Mouse (Mus musculus) neural tube, embryonic 15.5 days (tissue): Measurements from ENCODE around the gene Treml4. TPM values are rescaled to one million over a fixed set of nuclear protein-coding genes. Genes with fewer than 3 reads are reported as not detected.
"Not testable (repeated sequence)": the region's sequence is repeated elsewhere in the genome, so short reads cannot be mapped to it uniquely, and the experiment has no call there.

Source experiments
- ATAC-seq: fragments of 200-750 bp; cut with Nextera tagmentation; 2 replicates; pipeline ENCODE4 v1.8.0; 2017; ENCODE audit warnings: mild to moderate bottlenecking, moderate TSS enrichment, moderate library complexity; ENCODE audit not compliant: low FRiP score
- H3K27ac ChIP-seq: fragments of 300-500 bp; sonication (generic); replicated peaks from 2 replicates; pipeline ENCODE4 v1.5.1; 2015; ENCODE audit warnings: mild to moderate bottlenecking, inconsistent platforms
- H3K27me3 ChIP-seq: fragments of 300-500 bp; sonication (generic); replicated peaks from 2 replicates; pipeline ENCODE4 v1.6.1; 2015; ENCODE audit warnings: inconsistent platforms
- H3K36me3 ChIP-seq: fragments of 300-500 bp; sonication (generic); 2 replicates; pipeline ENCODE4 v1.6.1; 2015; ENCODE audit warnings: inconsistent platforms
- H3K4me1 ChIP-seq: fragments of 300-500 bp; sonication (generic); 2 replicates; pipeline ENCODE4 v1.6.1; 2015; ENCODE audit warnings: inconsistent platforms
- H3K4me2 ChIP-seq: fragments of 300-500 bp; sonication (generic); 2 replicates; pipeline ENCODE4 v1.6.1; 2015; ENCODE audit warnings: inconsistent platforms, mild to moderate bottlenecking, moderate library complexity
- H3K4me3 ChIP-seq: fragments of 300-500 bp; sonication (generic); replicated peaks from 2 replicates; pipeline ENCODE4 v1.5.1; 2015; ENCODE audit warnings: mild to moderate bottlenecking, inconsistent platforms
- H3K9ac ChIP-seq: fragments of 300-500 bp; sonication (generic); replicated peaks from 2 replicates; pipeline ENCODE4 v1.6.1; 2015; ENCODE audit warnings: mild to moderate bottlenecking, inconsistent platforms
- H3K9me3 ChIP-seq: fragments of 300-500 bp; sonication (generic); replicated peaks from 2 replicates; pipeline ENCODE4 v1.6.1; 2016; ENCODE audit warnings: inconsistent platforms
- WGBS: fragments of 180-500 bp; shearing (Covaris S2); methylation state at CpG from one replicate; pipeline ENCODE4 v1.1.7; 2015; ENCODE audit warnings: mixed read lengths; 5-methylcytosine and 5-hydroxymethylcytosine counted together
- polyA plus RNA-seq: library from polyadenylated mRNA; unstranded; fragments of >200 nt; fragmentation: Nextera tagmentation; extraction: Ambion mirVana; gene quantifications from 2 replicates; pipeline ENCODE4 v1.2.1, GENCODE M21; 2015

Treml4 gene
- polyA plus RNA-seq, 1 experiment from 2014 or later: not detected

DNA sequence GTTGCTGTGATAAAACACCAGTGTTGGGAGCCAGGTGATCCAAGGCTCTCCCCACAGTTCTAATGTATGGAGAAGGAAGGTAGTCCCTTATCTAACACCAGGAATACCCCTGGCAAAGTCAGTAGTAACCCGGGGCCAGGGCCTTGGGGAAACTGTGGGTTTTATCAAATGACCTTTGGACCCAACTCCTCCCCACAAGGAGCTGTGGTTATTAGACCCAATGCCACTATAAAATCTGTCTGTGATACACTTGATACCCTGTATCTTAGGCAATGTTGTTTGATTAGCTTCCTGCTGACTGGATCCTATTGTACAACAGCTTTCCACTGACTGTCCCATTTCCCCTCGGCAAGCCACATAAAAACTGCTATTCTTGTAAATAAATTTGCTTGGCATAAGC, 48.0 kb downstream of the Treml4 start:
- WGBS: 75% methylated on average over 2 of the region's 2 CpGs
- Histone ChIP-seq H3K27ac (no peak overlapping the region), H3K4me3 (no peak overlapping the region), H3K9me3 (no peaks in the 10 kb centered on the region), H3K4me1 (no peaks in the 10 kb centered on the region), H3K4me2 (no peak overlapping the region), H3K27me3 (no peaks in the 10 kb centered on the region), H3K36me3 (no peaks in the 10 kb centered on the region), H3K9ac (no peak overlapping the region)
- no peak for ATAC-seq

DNA sequence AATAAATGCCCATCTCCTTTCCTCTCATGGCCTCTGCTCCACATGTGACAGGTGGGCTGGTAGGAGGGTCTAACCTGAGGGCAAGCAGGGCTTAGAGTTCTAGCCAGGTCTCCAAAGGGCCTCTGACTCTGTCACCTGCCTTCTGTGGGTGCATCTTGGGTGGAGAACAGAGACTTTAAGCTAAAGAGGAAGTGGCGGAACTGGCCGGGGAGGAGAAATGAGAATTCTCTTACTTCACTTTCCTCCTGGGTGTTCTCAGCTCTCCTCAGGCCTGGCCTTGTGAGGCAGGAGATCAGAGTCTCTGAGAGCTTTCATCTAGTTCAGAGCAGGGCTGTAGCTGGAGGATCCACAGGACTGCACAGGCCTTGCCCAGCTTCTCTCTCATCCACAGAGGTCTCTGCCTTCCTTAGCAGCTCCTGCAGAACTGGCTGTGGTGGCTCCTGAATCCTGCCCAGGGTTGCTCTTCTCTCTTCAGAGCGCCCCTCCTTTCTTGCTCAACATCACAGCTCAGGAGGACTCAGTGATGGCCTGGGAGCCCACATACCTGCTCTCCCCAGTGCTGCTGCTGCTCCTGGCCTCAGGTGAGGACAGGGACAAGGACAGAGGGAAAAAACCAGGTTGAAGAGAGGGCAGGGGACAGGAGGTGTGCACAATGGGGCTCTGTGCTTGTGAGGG, 51.9 kb downstream of the Treml4 start, which contains the start of gene B430306N03Rik:
TSS of gene B430306N03Rik (plus strand) at position 237 of the 675 bp plus-strand sequence.
- H3K27me3 ChIP-seq, ATAC-seq, H3K36me3 ChIP-seq, H3K4me1 ChIP-seq, H3K9ac ChIP-seq, H3K27ac ChIP-seq, H3K4me2 ChIP-seq, H3K9me3 ChIP-seq, H3K4me3 ChIP-seq: not testable (repeated sequence)
- WGBS: 92% methylated on average over 3 of the region's 3 CpGs

DNA sequence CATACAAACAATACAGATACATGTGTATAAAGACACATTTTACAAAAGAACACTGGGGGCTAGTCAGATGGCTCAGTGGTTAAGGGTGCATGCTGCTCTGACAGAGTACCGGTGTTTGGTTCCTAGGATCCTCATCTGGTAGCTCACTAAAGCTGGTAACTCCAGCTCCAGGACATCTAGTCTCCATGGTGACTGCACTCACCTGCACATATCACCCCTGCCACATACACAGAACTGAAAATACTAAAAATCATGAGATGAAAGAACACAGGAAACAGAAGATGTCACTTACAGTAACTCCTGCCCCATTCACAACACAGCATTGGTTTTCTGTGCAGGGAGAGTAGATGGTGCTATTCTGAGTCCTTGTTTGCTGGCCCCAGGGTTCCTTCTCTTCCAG, 54.6 kb downstream of the Treml4 start:
- no peak for ATAC-seq
- no peaks in the 10 kb centered on the region for H3K27me3 ChIP-seq
- H3K9me3 ChIP-seq: no peaks in the 10 kb centered on the region
- 88% methylated on average over 1 of the region's 1 CpGs for WGBS
- H3K27ac ChIP-seq: no peak overlapping the region
- no peaks in the 10 kb centered on the region for H3K36me3 ChIP-seq
- no peaks in the 10 kb centered on the region for H3K4me1 ChIP-seq
- no peak overlapping the region for H3K9ac ChIP-seq
- H3K4me2 ChIP-seq: no peak overlapping the region
- H3K4me3 ChIP-seq: no peak overlapping the region

DNA sequence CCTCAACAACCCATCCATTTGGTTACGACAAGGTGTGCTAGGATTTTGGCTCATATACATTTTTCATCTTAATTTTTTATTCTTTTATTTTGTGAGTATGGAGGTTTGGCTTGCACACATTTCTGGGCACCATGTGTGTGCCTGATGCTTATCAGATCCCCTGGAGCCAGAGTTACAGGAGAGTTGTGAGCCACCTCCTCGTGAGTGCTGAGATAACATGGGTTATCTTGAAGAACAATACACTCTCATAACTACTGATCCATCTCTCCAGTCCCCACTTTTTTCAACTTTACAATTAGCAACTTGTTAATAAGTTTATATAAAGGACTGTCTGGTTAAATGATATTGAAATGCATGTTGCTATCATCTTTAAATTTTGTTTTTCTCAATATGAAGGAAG, 57.2 kb downstream of the Treml4 start:
- H3K36me3 ChIP-seq: no peaks in the 10 kb centered on the region
- no peaks in the 10 kb centered on the region for H3K9me3 ChIP-seq
- H3K4me3 ChIP-seq: no peak overlapping the region
- H3K4me2 ChIP-seq: no peak overlapping the region
- WGBS: 86% methylated on average over 2 of the region's 2 CpGs
- no peak for ATAC-seq
- no peak overlapping the region for H3K27ac ChIP-seq
- no peaks in the 10 kb centered on the region for H3K27me3 ChIP-seq
- H3K4me1 ChIP-seq: no peaks in the 10 kb centered on the region
- H3K9ac ChIP-seq: no peak overlapping the region

DNA sequence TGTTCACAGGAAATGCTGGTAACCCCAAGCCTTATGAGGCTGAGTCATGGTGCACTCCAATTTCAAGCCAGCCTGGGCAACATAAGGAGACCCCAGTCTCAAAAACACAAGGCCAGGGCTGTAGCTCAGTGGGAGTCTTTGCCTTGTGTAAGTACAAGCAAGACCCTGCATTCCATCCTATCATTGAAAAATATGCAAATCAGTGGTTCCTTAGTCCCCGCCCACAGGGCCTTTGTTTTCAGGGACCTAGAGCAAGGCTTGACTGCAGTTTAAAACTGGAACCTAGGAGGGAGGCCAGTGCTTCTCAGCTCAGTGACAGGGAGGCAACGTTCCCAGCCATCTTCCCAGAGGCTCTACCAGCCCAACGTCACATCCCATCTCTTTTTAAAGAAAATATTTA, 59.1 kb downstream of the Treml4 start:
- H3K4me1 ChIP-seq: no peaks in the 10 kb centered on the region
- no peaks in the 10 kb centered on the region for H3K27me3 ChIP-seq
- no peak overlapping the region for H3K27ac ChIP-seq
- no peak overlapping the region for H3K4me2 ChIP-seq
- no peak for ATAC-seq
- H3K9ac ChIP-seq: no peak overlapping the region
- WGBS: 61% methylated on average over 3 of the region's 3 CpGs
- no peaks in the 10 kb centered on the region for H3K9me3 ChIP-seq
- no peaks in the 10 kb centered on the region for H3K36me3 ChIP-seq
- no peak overlapping the region for H3K4me3 ChIP-seq

DNA sequence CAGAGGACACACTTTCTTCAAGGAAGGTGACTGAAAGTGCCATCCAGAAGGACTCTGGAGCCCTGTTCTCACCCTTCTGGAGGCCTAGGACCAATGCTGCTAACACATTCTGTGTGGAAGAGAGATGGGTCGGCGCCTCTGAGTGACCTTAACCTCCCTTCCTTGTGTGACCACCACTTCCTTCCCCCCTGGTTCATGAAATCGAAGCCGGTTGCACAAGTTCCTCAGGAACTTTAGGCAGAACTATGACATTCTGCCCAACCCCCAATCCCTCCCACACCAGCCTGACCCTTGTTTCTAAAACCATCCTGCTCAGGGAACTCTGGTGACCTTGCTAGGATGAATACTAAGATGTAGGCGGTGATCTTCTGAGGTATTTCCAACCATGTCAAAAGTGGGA, 60.2 kb downstream of the Treml4 start:
- Histone ChIP-seq H3K4me1 (no peaks in the 10 kb centered on the region), H3K4me2 (no peak overlapping the region), H3K4me3 (no peak overlapping the region), H3K27me3 (no peaks in the 10 kb centered on the region), H3K36me3 (no peaks in the 10 kb centered on the region), H3K27ac (no peak overlapping the region), H3K9me3 (no peaks in the 10 kb centered on the region), H3K9ac (no peak overlapping the region)
- no peak for ATAC-seq
- 90% methylated on average over 5 of the region's 5 CpGs for WGBS

Other genes starting within 250 kb of the Treml4 start
- gene 1700122O11Rik, start 226.0 kb upstream of the Treml4 start, polyA plus RNA-seq: not detected in 2 replicates
- not detected in 2 replicates for gene 1700067P10Rik, start 175.0 kb upstream of the Treml4 start, polyA plus RNA-seq
- 0.04 TPM in 1 of 2 replicates, not detected in the other for gene 9830107B12Rik, start 118.0 kb upstream of the Treml4 start, polyA plus RNA-seq
- 0.18 and 0.19 TPM in 2 replicates for gene A530064D06Rik, start 97.0 kb upstream of the Treml4 start, polyA plus RNA-seq
- not detected in 2 replicates for gene Trem1, start 31.5 kb upstream of the Treml4 start, polyA plus RNA-seq
- gene Trem3, start 16.5 kb upstream of the Treml4 start, polyA plus RNA-seq: 0.18 TPM in 1 of 2 replicates, not detected in the other
- 0.14 and 1.4 TPM in 2 replicates for gene Treml2, start 35.2 kb downstream of the Treml4 start, polyA plus RNA-seq
- gene B430306N03Rik, start 51.8 kb downstream of the Treml4 start, polyA plus RNA-seq: 0.09 and 0.19 TPM in 2 replicates
- gene Trem2, start 82.1 kb downstream of the Treml4 start, polyA plus RNA-seq: 5.0 and 6.1 TPM in 2 replicates
- 0.43 and 0.49 TPM in 2 replicates for gene Treml1, start 95.6 kb downstream of the Treml4 start, polyA plus RNA-seq
- gene Nfya, start 145.6 kb downstream of the Treml4 start, polyA plus RNA-seq: 9.1 and 9.5 TPM in 2 replicates
- 29.4 and 39.3 TPM in 2 replicates for gene Oard1, start 145.7 kb downstream of the Treml4 start, polyA plus RNA-seq
- 3.7 and 5.1 TPM in 2 replicates for gene Apobec2, start 168.6 kb downstream of the Treml4 start, polyA plus RNA-seq
- 0.69 and 1.1 TPM in 2 replicates for gene Tspo2, start 187.2 kb downstream of the Treml4 start, polyA plus RNA-seq
- 0.18 and 4.4 TPM in 2 replicates for gene Unc5cl, start 190.6 kb downstream of the Treml4 start, polyA plus RNA-seq